Mouse (Mus musculus): ENCODE results near the gene Tshr.

GRCm38 (mm10) chr12:91588176-91588669, 203.9 kb downstream of the Tshr start:
- TF ChIP-seq CTCF (IDR thresholded peaks at IDR 0.05; ENCODE audit: low read depth) (no peak), EP300 (IDR thresholded peaks at IDR 0.05; ENCODE audit: low read depth) (peak; percentile 27; the same call in 1 of the 2 replicates)
